Mouse (Mus musculus): ENCODE data around the gene Plpp3. TPM values are rescaled to one million over a fixed set of nuclear protein-coding genes. Genes with fewer than 3 reads are reported as not detected.
"Not testable (repeated sequence)": the region's sequence is repeated elsewhere in the genome, so short reads cannot be mapped to it uniquely, and the experiment has no call there.

Plpp3 gene
- total RNA-seq, 2 experiments from 2014 or later, result 136 to 166 TPM

DNA sequence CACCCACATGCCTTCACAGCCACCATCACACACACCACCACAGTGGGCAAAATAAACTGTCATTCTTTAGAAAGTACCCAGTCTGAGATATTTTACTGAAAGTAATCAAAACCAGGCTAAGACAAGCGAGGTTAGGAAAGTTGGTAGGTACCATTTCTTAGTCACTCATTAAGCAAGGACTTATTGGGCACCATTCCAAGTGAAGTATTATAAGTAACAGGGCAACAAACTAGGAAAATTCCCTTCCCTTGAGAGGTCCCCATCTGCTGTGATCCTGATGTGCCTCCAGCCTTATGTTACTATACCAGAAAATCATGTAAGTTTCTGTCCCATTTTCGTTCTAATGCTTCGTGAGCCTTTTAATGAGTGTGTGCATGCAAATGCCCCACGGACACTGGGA is 92.1 kb downstream of the Plpp3 start:
- DNase-seq (ENCODE audit: low spot score in 2 of 2), result no peak
- intact Hi-C loops (cut with DNase I), result no loop called here

DNA sequence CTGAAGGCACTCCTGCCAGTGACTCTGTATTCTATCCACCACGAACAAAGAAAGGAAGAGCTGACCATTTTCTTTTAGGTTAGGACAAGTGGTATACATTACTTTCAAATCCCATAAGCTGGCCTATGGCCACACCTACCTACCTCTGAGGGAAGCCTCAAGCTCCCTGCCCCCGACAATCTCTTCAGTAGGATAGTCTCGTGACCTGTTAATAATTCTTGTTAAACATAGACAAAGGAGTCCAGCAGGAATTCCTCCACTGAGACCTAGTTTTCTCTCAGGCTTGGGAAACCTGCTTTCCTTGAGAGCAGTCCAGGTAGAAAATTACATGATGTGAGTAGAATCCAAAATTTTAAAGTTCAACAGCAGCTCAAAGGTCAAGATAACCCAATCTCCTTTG is 93.8 kb downstream of the Plpp3 start:
- intact Hi-C loops (cut with DNase I), result no loop called here
- no peak for DNase-seq (ENCODE audit: low spot score in 2 of 2)

DNA sequence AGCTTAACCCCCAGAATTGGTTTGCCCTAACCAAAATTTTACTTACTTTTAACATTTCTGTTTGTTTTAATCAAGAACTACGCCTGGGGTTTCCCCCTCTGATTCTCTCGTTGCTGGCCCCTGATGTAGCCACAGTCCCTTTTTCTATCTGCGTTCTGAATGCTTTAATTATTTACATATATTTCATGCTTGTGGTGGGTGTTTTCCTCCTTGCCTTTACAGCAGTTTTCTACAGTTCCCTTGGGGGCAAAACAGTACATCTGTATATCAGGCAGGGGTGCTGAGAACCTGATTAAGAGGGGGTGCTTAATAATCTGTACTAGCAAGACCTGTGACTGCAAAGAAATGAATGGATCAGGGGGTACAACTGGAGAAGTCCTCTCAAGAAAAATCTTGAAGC is 94.9 kb downstream of the Plpp3 start:
- intact Hi-C loops (cut with DNase I), result no loop called here
- no peak for DNase-seq (ENCODE audit: low spot score in 2 of 2)

DNA sequence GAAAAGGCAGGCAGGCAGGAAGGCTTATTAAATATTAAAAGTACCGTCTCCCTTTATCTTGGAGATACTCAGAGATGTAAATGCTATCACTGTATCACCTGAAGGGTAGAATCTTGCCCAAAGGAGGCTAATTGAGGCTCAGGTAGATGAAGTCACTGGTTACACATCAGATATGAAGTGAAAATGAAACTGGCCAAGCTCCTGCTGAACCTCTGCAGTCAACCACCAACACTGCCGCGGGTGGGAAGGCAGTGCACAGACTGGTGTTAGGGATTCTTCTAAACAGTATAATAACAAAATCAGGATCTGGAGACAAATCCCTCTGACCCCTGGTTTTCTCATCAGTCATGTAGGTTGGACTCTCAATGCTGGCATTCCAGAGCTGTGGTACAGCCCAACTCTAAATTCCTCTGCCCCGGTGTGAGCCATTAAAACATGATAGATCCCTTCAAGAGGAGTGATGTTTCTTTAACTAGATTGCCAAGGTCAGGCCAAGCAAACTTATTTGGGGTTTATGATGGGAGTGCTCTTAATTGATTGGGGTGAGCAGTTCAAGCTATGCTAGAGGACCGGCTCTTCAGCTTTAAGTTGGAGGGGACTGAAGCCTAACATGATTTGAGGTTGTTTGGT is 95.5 kb downstream of the Plpp3 start:
- DNase-seq (ENCODE audit: low spot score in 2 of 2), result no peak
- intact Hi-C loops (cut with DNase I), result no loop called here

DNA sequence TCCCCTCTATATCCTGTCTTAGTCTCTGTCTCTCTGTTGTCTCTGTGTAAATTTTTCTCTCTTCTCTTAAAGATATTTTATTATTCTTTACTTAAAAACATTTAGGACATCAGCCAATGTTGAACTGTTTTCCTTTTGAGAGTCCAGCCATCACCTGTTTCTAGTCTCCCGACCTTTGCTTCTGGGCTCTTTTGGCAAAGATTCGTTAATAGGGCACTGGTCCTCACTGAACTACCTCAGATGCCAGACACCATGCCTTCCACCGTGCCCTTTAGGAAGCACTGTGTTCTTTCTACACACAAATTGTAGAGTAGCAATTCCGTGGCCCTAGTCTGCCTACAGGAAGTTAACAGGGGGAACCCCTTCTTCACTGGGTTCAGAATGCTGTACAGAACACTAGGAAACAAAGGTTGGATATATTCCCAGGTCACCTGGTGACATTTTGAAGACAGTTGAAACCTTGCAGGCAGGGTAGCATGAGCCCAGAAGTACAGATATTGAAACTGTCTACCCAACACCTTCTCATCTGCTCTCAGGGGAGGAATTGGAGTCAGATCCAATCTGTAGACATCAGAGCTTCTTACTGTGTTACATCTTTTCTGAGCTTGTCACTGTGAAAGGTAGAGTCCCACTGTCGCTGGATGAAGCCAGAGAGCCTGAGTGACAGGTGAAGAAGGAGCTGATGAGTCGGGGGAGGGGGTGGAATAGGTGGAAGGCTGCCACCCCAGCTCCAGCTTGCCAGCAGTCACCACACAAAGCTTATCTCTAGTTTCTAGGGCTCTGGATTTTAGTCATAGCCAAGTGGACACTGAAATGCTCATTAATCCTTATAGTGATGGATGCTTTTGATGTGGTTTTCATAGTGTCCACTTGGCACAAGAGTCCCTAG is 96.5 kb downstream of the Plpp3 start:
- intact Hi-C loops (cut with DNase I), result no loop called here

DNA sequence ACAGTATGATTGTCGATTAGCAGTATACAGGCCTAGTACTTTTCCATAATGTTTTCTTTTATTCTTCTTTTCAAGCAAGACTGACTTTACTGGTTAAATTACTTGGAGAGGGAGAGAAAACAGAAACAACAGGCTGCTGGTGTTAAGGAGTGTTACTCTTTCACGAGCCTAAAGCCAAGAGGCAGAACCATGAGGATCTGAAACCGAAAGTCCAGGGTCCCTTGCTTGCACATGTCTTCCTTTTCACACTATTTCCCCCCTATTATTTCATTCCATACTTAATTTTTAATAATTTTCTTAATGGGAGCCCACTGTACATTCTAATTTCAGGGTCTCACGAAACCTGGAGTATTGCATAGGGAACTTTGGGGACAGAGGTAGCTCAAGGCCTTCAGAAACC is 97.2 kb downstream of the Plpp3 start:
- intact Hi-C loops (cut with DNase I), result no loop called here
- DNase-seq (ENCODE audit: low spot score in 2 of 2), result no peak

More for the DNA sequence above, 96.5 kb downstream of the Plpp3 start:
- no peak for DNase-seq (ENCODE audit: low spot score in 2 of 2)

DNA sequence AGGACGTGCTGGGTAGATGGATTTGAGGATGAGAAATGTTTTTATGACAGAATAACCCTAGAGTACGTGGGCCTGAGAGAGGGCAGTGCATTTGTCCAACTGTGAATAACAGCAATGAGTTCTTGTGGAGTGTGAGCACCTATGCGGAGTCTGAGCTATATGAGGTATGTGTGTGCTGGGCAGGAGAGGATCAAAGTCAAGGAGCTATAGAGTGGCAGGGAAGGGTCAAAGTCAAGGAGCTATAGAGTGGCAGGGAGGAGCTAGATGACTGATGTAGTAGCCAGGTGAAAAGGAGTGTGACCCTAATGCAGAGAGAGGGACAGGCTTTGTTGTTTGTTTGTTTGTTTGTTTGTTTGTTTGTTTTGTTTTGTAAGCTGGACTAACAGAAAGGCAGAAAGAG is 98.0 kb downstream of the Plpp3 start:
- intact Hi-C loops (cut with DNase I), result no loop called here
- no peak for DNase-seq (ENCODE audit: low spot score in 2 of 2)

DNA sequence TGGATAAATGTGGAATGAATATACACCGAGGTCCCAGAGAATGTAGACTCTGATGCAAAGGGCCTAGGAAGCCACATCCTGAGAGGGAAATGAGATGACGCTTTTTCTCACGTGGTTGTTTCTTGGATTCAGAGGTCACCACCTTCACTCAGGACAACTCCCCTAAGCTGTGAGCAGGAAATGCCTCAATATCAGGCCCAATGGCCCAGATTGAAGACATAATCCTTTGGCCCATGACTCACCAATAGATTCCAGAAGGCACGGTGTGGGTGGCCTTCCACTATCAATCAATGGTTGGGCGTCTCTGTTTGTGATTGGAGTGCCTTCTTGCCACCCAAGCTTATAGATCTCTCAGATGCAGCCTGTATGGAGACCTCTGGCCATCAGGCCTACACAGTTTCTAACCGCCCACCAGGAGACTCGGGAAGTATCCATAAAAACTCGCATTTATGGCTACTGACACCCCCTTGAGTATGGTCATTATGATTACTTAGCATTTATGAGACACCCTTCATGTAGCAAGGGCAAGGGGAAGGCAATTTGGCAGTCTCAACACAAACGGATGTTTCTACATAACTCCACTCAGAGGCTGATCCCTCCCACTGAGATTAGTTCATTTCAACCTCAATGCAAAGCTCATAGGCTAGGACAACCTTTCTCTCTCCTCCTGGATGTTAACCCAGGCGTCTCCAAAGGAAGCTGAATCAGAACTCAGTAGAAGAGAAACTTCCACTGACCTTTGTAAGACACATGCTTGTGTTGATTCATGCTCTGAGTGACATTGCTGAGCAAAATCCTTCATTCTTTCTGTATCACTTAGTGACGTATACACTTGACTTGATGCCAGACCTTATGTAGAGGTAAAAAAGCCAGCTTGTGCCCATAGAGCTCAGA is 100.8 kb downstream of the Plpp3 start:
- DNase-seq (ENCODE audit: low spot score in 2 of 2), result no peak
- intact Hi-C loops (cut with DNase I), result no loop called here

DNA sequence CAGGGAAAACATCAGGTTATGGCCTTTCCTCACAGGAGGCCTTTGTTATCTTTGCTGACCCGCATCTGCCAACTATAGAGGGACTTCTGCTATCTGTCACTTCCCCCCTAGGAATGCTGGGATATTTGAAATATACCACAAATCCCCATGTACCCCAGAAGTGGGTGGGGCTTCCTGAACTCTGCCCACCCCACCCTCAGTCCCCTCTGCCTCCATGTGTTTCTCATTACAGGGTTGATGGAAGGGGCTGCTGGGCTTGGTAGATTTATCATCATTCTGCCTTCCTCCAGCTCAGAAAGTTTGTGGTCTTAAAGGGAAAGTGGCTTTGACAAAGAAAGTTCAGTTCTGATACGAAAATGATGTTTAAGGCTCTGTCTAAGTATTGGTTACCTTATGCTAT is 103.2 kb downstream of the Plpp3 start:
- intact Hi-C loops (cut with DNase I), result no loop called here
- DNase-seq (ENCODE audit: low spot score in 2 of 2), result no peak

DNA sequence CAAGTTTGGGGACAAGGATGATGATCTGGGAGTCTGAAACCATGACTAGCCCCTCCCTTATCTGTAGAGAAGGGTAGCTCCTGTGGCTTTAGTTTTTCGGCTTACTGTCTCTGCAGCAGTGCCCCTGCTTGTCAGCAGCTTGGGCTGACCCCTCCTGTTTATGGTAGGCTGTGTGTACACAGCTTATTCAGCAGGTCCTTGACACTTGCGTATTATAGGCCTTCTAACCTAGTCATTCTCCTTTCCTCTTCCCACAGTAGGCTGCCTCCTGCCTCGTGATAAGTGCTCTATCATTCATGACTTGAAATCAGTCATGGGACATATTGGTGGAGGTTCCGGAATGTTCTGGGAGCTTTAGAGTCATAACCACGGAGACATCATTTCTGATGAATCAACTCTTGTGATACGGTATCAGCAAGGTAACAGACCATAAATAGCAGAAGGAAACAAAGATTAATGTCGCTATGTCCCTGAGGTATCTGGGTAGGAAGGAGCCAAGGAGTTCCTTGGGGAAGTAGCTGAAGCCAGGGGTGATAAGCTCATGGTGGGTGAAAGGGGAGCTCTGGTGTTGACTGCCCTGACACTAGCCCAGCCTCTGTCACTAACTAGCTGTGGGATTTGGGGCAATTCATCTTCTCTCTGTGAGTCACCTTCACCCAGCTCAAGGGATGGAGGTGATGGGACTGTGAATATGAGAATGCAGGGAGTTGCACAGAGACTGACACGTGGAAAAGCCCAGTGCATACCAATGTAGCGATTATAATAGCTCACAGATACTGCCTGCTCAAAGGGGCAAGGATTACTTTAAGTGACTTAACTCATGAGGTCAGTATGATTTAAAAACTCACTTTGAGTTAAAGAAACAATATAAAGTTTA is 104.0 kb downstream of the Plpp3 start:
- no peak for DNase-seq (ENCODE audit: low spot score in 2 of 2)
- intact Hi-C loops (cut with DNase I), result no loop called here

DNA sequence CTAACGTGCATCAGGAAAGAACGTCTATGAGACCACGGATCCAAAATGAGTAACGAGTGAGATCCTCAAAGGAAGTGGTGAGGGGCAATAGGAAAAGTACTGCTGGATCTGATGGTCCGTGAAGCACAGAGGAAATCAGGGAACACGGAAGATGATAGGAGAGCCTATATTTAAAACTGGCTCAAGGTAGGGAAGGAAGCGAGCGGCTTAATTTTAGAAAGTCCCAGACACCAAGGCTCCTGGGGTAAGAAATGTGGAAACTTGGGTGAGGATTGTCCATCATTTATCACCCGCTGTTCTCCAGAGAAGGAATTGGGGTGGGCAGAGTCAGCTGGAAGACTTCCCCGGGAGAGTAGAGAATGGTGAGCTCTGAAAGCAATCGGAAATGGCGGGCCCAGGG is 105.2 kb downstream of the Plpp3 start:
- intact Hi-C loops (cut with DNase I), result no loop called here
- no peak for DNase-seq (ENCODE audit: low spot score in 2 of 2)

DNA sequence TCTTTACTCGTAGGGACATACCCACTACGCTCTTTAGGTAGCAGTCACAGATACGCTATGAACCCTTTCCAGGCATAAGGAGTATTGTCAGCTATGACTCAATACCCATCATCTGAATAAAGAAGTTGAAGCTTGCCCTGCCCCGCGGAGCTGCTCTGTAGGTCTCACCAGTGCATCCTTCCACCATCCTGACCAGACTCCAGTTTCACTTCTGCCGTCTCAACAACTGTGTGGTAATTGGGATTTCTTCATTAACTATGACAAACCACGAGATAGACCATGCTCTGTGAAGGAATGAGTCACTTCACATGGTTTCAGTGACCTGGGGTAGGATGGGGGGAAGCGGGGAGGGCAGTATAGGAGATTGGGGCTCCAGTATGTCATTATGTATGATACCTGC is 106.5 kb downstream of the Plpp3 start:
- intact Hi-C loops (cut with DNase I), result no loop called here
- no peak for DNase-seq (ENCODE audit: low spot score in 2 of 2)

DNA sequence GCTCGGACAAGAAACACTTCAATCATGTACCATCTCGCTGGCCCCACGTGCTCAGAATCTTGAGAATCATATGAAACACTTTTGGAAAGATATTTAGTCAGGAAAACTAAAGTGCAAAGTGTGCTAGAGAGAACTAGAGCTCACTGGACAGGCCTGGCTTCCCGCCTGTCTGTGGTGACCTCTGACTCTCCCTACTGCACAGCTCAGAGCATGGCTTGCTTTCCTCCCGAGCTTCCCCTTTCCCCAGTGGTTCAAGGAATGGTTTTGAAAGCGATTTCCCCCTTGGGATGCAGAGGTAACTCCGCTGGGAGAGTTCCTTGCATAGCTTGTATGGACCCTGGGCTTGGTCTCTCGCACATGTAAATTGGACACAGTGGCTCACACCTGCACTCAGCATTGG is 107.9 kb downstream of the Plpp3 start:
- intact Hi-C loops (cut with DNase I), result no loop called here
- no peak for DNase-seq (ENCODE audit: low spot score in 2 of 2)

DNA sequence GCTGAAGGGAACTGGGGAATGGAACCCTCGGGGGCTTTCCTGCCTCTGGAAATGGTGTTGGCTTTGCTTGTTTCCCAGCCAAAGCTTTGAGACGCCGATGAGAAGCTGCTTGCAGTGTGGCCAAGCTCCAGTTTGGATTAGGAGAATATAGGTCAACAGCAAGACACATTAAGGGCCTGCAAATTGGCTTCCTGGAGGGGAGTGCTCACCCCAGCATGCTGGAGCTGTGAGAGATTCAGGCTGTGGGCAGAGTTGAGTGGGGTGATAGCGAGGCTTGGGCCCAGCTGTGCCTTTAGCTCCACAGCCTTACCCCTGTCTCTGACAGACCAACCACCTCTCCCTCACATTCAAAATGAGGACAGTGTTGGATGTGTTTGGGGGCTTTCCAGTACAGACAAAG is 108.5 kb downstream of the Plpp3 start:
- peak in 1 of 2 experiments; percentile 11 for DNase-seq (ENCODE audit: low spot score in 2 of 2)
- intact Hi-C loops (cut with DNase I), result no loop called here

DNA sequence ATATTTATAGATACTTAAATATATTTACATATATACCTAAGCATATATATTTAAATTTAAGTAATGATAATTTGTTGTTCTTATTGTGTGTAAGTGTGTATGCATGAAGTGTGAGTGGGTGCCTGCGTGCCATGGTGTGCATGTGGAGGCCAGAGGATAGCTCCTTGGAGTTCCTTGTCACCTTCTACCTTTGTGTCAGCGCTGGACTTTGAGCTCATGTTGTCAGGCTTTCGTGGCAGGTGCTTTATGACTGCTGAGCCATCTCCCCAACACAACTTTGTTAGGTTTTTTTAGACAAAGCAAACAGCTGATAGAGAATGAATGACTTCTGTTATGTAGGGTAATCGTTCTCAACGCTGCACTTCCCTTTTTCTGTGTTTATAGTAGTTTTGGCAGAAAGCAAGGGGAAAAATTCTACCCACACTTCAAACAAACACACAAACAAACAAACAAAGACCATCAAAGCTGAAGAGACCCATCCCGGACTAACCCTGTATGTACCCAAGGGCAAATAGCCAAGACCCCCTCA is 111.1 kb downstream of the Plpp3 start:
- DNase-seq (ENCODE audit: low spot score in 2 of 2), result no peak
- intact Hi-C loops (cut with DNase I), result no loop called here

DNA sequence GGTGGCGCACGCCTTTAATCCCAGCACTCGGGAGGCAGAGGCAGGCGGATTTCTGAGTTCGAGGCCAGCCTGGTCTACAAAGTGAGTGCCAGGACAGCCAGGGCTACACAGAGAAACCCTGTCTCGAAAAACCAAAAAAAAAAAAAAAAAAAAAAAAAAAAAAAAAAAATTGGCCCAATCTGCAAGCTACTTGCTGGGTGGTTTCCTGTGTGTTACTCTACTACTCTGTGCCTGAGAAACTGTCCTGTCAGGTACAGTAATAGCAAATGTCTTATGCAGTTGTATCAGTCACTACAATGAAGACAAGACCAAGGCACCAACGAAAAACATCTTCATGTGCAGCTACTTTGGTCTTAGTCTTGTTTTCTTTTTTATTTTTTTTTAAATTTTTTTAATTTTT is 112.3 kb downstream of the Plpp3 start:
- DNase-seq (ENCODE audit: low spot score in 2 of 2); intact Hi-C loops (cut with DNase I): not testable (repeated sequence)

DNA sequence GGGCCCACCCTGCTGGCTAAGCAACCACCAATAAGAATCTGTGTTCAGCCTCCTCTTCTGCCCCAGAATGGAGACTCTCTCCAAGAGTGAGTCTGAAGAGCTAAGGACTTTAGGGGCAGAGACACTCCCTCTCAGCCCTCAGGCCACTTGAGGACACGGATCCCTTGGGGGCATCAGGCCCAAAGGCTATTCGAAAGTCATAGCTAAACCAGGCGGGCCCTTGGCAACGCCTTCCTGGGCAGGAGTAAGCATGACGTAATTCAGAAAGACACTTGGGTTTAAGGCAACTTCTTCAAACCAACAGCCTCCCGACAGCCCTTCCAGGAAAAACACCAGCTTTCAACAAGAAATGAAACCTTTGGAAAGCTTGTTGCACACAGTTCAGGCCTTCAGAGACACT is 114.0 kb downstream of the Plpp3 start:
- intact Hi-C loops (cut with DNase I), result no loop called here
- DNase-seq (ENCODE audit: low spot score in 2 of 2), result no peak

DNA sequence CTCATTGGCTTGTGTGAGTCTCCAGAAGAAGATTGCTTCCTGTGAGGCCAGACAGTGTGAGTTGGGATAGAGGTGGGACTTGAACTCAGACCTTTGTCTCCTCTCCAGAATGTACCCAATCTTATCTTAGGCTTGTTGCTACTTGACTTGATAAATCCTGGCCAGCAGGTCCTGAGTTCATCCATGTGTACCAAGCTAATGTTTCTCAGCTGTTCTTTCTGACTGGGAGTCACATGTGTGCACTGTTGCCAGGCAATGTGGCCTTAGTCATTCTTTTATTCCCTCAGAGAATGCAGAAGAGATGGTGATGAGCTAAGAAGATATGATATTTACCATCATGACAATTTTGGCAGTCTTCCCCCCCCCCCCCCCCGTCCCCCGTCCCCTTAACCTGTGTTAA is 115.9 kb downstream of the Plpp3 start:
- intact Hi-C loops (cut with DNase I), result no loop called here
- DNase-seq (ENCODE audit: low spot score in 2 of 2), result no peak

DNA sequence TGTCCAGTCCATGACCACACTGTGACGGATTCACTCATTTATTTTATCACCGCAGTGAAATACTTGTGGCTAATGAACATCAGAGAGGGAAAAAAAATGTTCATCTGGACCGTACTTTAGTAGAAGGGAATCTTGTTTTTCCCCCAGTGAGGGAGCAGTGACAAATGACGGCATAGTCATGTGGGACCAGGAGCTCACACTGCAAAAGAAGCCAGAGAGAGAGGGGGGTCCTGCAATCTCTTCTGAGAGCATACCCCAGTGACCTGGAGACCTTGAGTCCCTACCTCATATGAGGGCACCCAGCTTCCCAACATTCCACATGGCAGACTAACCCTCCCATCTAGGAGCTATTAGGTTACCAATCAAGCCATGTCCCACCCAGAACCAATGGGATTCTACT is 116.3 kb downstream of the Plpp3 start:
- intact Hi-C loops (cut with DNase I), result no loop called here
- no peak for DNase-seq (ENCODE audit: low spot score in 2 of 2)

Data from left cerebral cortex, postnatal 14 days (tissue).